Mouse (Mus musculus) hindbrain, embryonic 14.5 days (tissue): ENCODE results near the gene Gm26920. TPM values are rescaled to one million over a fixed set of nuclear protein-coding genes. Genes with fewer than 3 reads are reported as not detected.
A peak's percentile ranks its signal among the peaks of the same experiment; 100 is the strongest.
"Not testable (repeated sequence)": the region's sequence is repeated elsewhere in the genome, so short reads cannot be mapped to it uniquely, and the experiment has no call there.

Experiments used
- ATAC-seq: fragments of 200-750 bp; cut with Nextera tagmentation; 2 replicates; pipeline ENCODE4 v1.8.0; 2017; ENCODE audit warnings: moderate number of reproducible peaks, mild to moderate bottlenecking, moderate TSS enrichment, moderate library complexity; ENCODE audit not compliant: low FRiP score
- DNase-seq: peaks from one replicate; pipeline ENCODE4 v3.0.0-alpha.2; 2015; ENCODE audit warnings: low spot score
- H3K27ac ChIP-seq: fragments of 300-500 bp; sonication (generic); 2 replicates; pipeline ENCODE4 v1.5.1; 2014; ENCODE audit warnings: mild to moderate bottlenecking, moderate library complexity
- H3K27me3 ChIP-seq: fragments of 300-500 bp; sonication (generic); 2 replicates; pipeline ENCODE4 v1.6.1; 2014; ENCODE audit warnings: mild to moderate bottlenecking, low read length, mixed read lengths; ENCODE audit not compliant: control insufficient read depth, insufficient read depth
- H3K36me3 ChIP-seq: fragments of 300-500 bp; sonication (generic); replicated peaks from 2 replicates; pipeline ENCODE4 v1.6.1; 2014; ENCODE audit not compliant: control insufficient read depth, insufficient read depth
- H3K4me1 ChIP-seq: fragments of 300-500 bp; sonication (generic); replicated peaks from 2 replicates; pipeline ENCODE4 v1.6.1; 2014; ENCODE audit warnings: antibody characterized with exemption, low read length, mixed read lengths; ENCODE audit not compliant: control insufficient read depth, insufficient read depth
- H3K4me2 ChIP-seq: fragments of 300-500 bp; sonication (generic); replicated peaks from 2 replicates; pipeline ENCODE4 v1.6.1; 2014; ENCODE audit warnings: mild to moderate bottlenecking, moderate library complexity
- H3K4me3 ChIP-seq: fragments of 300-500 bp; sonication (generic); replicated peaks from 2 replicates; pipeline ENCODE4 v1.5.1; 2014; ENCODE audit warnings: mild to moderate bottlenecking, low read length
- H3K9ac ChIP-seq: fragments of 300-500 bp; sonication (generic); 2 replicates; pipeline ENCODE4 v1.6.1; 2014
- H3K9me3 ChIP-seq: fragments of 300-500 bp; sonication (generic); 2 replicates; pipeline ENCODE4 v1.6.1; 2016; ENCODE audit warnings: low read length; ENCODE audit not compliant: control insufficient read depth
- WGBS: fragments of 180-500 bp; shearing (Covaris S2); extraction: QIAGEN DNeasy Blood & Tissue Kit; methylation state at CpG from one replicate; pipeline ENCODE4 v1.1.7; 2014; 5-methylcytosine and 5-hydroxymethylcytosine counted together
- polyA plus RNA-seq: library from polyadenylated mRNA; unstranded; fragments of >200 nt; fragmentation: Nextera tagmentation; extraction: Ambion mirVana; gene quantifications from 2 replicates; pipeline ENCODE4 v1.2.1, GENCODE M21; 2014

The Gm26920 gene
- 0.96 and 2.2 TPM in 2 replicates for polyA plus RNA-seq

DNA sequence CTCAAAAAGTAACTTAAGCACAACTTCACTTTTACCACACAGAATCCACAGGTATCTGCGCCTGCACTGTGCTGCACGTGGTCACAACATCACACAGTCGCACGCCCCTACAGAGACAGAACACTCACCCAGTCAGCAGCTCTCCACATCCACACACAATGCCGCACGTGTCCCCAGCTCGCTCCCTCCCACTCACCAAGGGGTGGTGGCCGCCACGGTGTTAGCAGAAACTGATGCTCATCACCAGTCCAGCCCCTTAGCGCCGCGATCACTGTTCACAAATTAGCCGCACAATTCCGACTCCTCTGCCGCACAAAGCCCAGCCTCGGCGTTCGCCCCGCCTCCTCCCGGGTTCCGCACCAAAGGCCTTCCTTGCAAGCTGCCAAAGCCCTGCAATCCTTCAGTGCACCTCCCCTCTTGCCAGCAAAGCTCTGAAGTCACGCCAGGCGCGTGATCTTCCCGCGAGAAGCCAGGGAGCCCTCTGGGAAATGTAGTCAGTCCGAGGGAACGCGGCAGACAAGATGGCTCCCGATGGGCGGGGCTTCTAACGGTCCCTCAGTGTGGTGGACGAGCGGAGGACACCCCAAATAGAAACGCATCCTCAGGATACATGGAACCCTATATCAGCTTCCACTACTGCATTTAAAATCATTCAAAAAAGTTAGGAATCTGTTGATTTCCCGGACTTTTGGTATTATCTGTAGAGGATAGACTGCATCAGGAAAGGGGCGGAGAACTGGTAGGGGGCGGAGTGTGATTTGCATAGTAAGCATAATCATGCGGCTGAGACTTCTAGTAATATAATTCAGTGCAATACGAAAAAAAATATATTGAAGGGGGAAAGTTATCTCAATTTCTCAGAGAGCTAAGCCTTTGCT is at the start of gene Gm26920, which contains the start of gene Zfp566:
Gm26920 (minus strand) TSS at position 319 of the 878 bp plus-strand sequence.
Zfp566 (minus strand) TSS at position 436 of the 878 bp plus-strand sequence.
- H3K27ac ChIP-seq: peak within 1 kb of the TSS; percentile 80
- peaks cover 16% of the 10 kb centered on the region for H3K36me3 ChIP-seq
- ATAC-seq (peak; percentile 93), DNase-seq (peak; percentile 99)
- H3K4me2 ChIP-seq: peak within 1 kb of the TSS; percentile 67
- peak within 1 kb of the TSS; percentile 67 for H3K9ac ChIP-seq
- under 1% methylated on average over 40 of the region's 40 CpGs for WGBS
- H3K4me3 ChIP-seq: peak within 1 kb of the TSS; percentile 58
- H3K27me3 ChIP-seq: no peaks in the 10 kb centered on the region
- peaks cover 25% of the 10 kb centered on the region for H3K4me1 ChIP-seq
- no peaks in the 10 kb centered on the region for H3K9me3 ChIP-seq

GRCm38 (mm10) chr7:30136826-30137225 is 46.6 kb upstream of the Gm26920 start:
- Histone ChIP-seq H3K9ac (no peak overlapping the region), H3K36me3 (peaks cover 58% of the 10 kb centered on the region), H3K4me1 (no peaks in the 10 kb centered on the region), H3K27ac (no peak overlapping the region), H3K4me3 (no peak overlapping the region), H3K9me3 (no peaks in the 10 kb centered on the region), H3K4me2 (no peak overlapping the region), H3K27me3 (no peaks in the 10 kb centered on the region)
- 90% methylated on average over 10 of the region's 10 CpGs for WGBS
- ATAC-seq: no peak
- no peak for DNase-seq

DNA sequence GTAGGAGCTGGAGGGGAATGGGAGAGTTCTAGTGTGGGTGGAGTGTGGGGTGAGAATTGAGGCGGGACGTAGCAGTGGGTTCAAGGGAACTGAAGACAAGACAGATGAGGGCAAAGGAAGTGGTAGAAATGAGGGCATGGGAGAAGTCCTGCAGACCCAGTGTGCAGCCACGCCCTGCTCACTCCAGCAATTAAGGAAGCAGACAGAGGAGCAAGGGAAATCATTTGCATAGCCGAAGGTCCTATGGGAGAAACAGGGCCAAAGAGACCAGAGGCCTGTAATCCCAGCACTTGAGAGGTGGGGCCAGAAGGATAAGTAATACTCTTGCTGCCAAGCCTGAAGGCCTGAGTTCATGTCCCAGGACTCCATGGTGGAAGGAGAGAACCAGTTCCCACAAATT is 42.2 kb upstream of the Gm26920 start:
- H3K27me3 ChIP-seq: no peaks in the 10 kb centered on the region
- no peak overlapping the region for H3K27ac ChIP-seq
- H3K4me1 ChIP-seq: no peaks in the 10 kb centered on the region
- peaks cover 89% of the 10 kb centered on the region for H3K36me3 ChIP-seq
- H3K9ac ChIP-seq: no peak overlapping the region
- H3K4me3 ChIP-seq: no peak overlapping the region
- DNase-seq: no peak
- WGBS: 92% methylated on average over 4 of the region's 4 CpGs
- H3K9me3 ChIP-seq: no peaks in the 10 kb centered on the region
- no peak overlapping the region for H3K4me2 ChIP-seq
- ATAC-seq: no peak

DNA sequence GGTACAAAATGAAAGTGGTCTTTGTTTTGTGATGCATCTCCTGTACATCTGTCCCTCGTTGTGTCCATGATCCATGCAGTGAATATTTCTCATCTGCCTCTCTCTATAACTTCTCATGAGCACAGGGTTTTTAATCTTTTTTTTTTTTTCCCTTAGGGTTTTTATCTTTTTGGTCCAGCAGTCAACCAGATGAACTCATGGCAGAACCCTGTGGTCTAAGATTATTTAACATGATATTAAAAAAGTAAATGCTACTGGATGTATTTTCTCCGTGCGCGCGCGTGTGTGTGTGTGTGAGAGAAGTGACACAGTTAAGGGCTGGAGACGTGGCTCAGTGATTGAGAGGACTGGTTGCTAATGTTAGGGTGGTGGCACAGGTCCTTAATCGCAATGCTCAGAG is 39.7 kb upstream of the Gm26920 start:
- ATAC-seq (no peak), DNase-seq (no peak)
- Histone ChIP-seq H3K27me3 (no peaks in the 10 kb centered on the region), H3K4me1 (no peaks in the 10 kb centered on the region), H3K36me3 (peaks cover 86% of the 10 kb centered on the region), H3K4me3 (no peak overlapping the region), H3K9ac (no peak overlapping the region), H3K4me2 (no peak overlapping the region), H3K27ac (no peak overlapping the region), H3K9me3 (no peaks in the 10 kb centered on the region)
- 95% methylated on average over 8 of the region's 8 CpGs for WGBS

DNA sequence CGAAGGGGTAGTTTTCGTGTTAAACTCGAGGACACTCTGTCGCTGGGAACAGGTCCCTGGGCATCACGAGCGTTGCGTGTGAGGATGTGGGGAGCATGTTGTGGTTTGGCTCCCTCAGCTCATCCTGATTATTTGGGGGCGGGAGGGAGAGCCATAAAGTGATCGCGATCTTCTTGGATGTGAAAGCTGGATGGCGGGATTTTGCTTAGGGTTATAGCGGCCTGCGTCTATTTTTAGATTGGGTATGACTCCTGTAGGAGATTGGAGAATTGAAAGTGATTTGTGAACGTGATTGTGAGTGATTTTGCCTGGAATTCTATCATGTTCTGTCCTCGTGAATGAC is 31.9 kb upstream of the Gm26920 start:
- ATAC-seq (no peak), DNase-seq (peak; percentile 48)
- peak overlapping the region; percentile 78 for H3K27ac ChIP-seq
- no peaks in the 10 kb centered on the region for H3K27me3 ChIP-seq
- H3K4me3 ChIP-seq: peak overlapping the region; percentile 84
- peaks cover 7% of the 10 kb centered on the region for H3K4me1 ChIP-seq
- no peaks in the 10 kb centered on the region for H3K9me3 ChIP-seq
- WGBS: 5% methylated on average over 15 of the region's 15 CpGs
- peaks cover 17% of the 10 kb centered on the region; the same call in 1 of the 2 replicates for H3K36me3 ChIP-seq
- H3K9ac ChIP-seq: peak overlapping the region; percentile 85
- peak overlapping the region; percentile 73 for H3K4me2 ChIP-seq

- H3K9ac ChIP-seq: peak within 1 kb of the TSS; percentile 85
- H3K9me3 ChIP-seq: no peaks in the 10 kb centered on the region
- under 1% methylated on average over 61 of the region's 61 CpGs for WGBS
- H3K27ac ChIP-seq: peak within 1 kb of the TSS; percentile 78
- DNase-seq (peak; percentile 96), ATAC-seq (peak; percentile 97)
- H3K4me2 ChIP-seq: peak within 1 kb of the TSS; percentile 73
- peak within 1 kb of the TSS; percentile 84 for H3K4me3 ChIP-seq
- H3K36me3 ChIP-seq: peaks cover 11% of the 10 kb centered on the region; the same call in 1 of the 2 replicates
- no peaks in the 10 kb centered on the region for H3K27me3 ChIP-seq
- peaks cover 7% of the 10 kb centered on the region for H3K4me1 ChIP-seq
Observed at GRCm38 (mm10) chr7:30121308-30122187, 31.3 kb upstream of the Gm26920 start, which contains the start of gene Zfp382. Gene Zfp382 (plus strand): TSS chr7:30121942.

GRCm38 (mm10) chr7:30117935-30118334 is 27.7 kb upstream of the Gm26920 start:
- not testable (repeated sequence) for H3K4me1 ChIP-seq, H3K4me2 ChIP-seq, H3K9ac ChIP-seq, H3K27me3 ChIP-seq, H3K27ac ChIP-seq, DNase-seq, H3K36me3 ChIP-seq, H3K4me3 ChIP-seq, ATAC-seq
- H3K9me3 ChIP-seq: 0 out of 2 replicates have a peak, but pooled peaks cover 12% of the 10 kb centered on the region
- WGBS: 92% methylated on average over 12 of the region's 12 CpGs

- Histone ChIP-seq H3K4me1 (no peaks in the 10 kb centered on the region), H3K9ac (no peak overlapping the region), H3K9me3 (0 out of 2 replicates have a peak, but pooled peaks cover 12% of the 10 kb centered on the region), H3K27me3 (no peaks in the 10 kb centered on the region), H3K4me3 (no peak overlapping the region), H3K4me2 (no peak overlapping the region), H3K36me3 (no peaks in the 10 kb centered on the region), H3K27ac (no peak overlapping the region)
- 94% methylated on average over 5 of the region's 5 CpGs for WGBS
- ATAC-seq: no peak
- no peak for DNase-seq
Observed at GRCm38 (mm10) chr7:30116076-30116475, 25.9 kb upstream of the Gm26920 start.

DNA sequence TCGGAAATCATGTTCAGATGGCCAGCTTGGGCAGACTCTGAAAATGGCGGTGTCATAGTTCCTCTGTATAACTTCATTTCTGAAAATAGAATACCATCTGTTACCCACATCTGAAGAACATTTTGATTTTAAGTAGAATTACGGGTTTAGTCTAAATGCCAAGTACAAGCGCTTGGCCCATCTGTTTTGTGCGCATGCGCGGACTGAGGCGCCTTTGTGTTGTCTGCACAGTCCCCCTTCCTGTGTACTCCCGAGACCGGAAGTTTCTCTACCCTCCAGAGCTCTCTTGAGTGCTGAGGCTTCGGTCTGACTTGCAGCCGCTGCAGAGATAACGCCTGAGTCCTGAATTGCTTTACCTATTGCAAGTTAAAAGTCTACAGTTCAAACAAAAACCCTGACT is 9.1 kb upstream of the Gm26920 start:
- no peak overlapping the region for H3K27ac ChIP-seq
- DNase-seq (no peak), ATAC-seq (no peak)
- peaks cover 19% of the 10 kb centered on the region for H3K9me3 ChIP-seq
- no peak overlapping the region for H3K4me2 ChIP-seq
- peaks cover 44% of the 10 kb centered on the region for H3K36me3 ChIP-seq
- H3K4me3 ChIP-seq: no peak overlapping the region
- H3K27me3 ChIP-seq: no peaks in the 10 kb centered on the region
- 95% methylated on average over 13 of the region's 13 CpGs for WGBS
- peaks cover 19% of the 10 kb centered on the region for H3K4me1 ChIP-seq
- no peak overlapping the region for H3K9ac ChIP-seq
